Mouse (Mus musculus) heart, postnatal 4 days (tissue): ENCODE measurements at regions not wholly inside any gene's neighbourhood (a gene's known extent, or its start where the extent isn't known, plus 50 kb on each side); places are given as distances from the start of the nearest gene placed in this dataset.

Source experiments
- DNase-seq: peaks from one replicate; pipeline ENCODE4 v3.0.0; 2021

GRCm38 (mm10) chr17:14610791-14611522 is 83.1 kb downstream of the Thbs2 start:
- no peak for DNase-seq

- DNase-seq: no peak
These were observed 85.2 kb downstream of the Thbs2 start for GRCm38 (mm10) chr17:14608845-14609244.

- no peak for DNase-seq
These were observed 87.6 kb downstream of the Thbs2 start for GRCm38 (mm10) chr17:14606356-14606989.

GRCm38 (mm10) chr17:14599681-14600080 is 94.4 kb downstream of the Thbs2 start:
- no peak for DNase-seq

- DNase-seq: no peak
These were observed 97.6 kb downstream of the Thbs2 start for GRCm38 (mm10) chr17:14596470-14596869.

GRCm38 (mm10) chr17:14595525-14595924 is 98.5 kb downstream of the Thbs2 start:
- DNase-seq: no peak

- no peak for DNase-seq
These were observed 105.8 kb downstream of the Thbs2 start for GRCm38 (mm10) chr17:14588086-14588817.

GRCm38 (mm10) chr17:14579671-14580070 is 114.4 kb downstream of the Thbs2 start:
- no peak for DNase-seq

GRCm38 (mm10) chr17:14578721-14579120 is 115.3 kb downstream of the Thbs2 start:
- no peak for DNase-seq

- no peak for DNase-seq
These were observed 115.8 kb downstream of the Thbs2 start for GRCm38 (mm10) chr17:14578194-14578593.

- DNase-seq: no peak
These were observed 117.9 kb downstream of the Thbs2 start for GRCm38 (mm10) chr17:14576159-14576558.

- DNase-seq: no peak
These were observed 122.9 kb downstream of the Thbs2 start for GRCm38 (mm10) chr17:14571143-14571542.

GRCm38 (mm10) chr17:14570266-14570775 is 123.7 kb downstream of the Thbs2 start:
- no peak for DNase-seq

GRCm38 (mm10) chr17:14562191-14562590 is 131.8 kb downstream of the Thbs2 start:
- no peak for DNase-seq

- DNase-seq: no peak
These were observed 136.8 kb downstream of the Thbs2 start for GRCm38 (mm10) chr17:14557214-14557613.

- DNase-seq: no peak
These were observed 140.8 kb downstream of the Thbs2 start for GRCm38 (mm10) chr17:14553195-14553594.

- no peak for DNase-seq
These were observed 142.0 kb downstream of the Thbs2 start for GRCm38 (mm10) chr17:14552081-14552480.

- DNase-seq: no peak
These were observed 142.4 kb downstream of the Thbs2 start for GRCm38 (mm10) chr17:14551610-14552009.

GRCm38 (mm10) chr17:14545822-14546473 is 148.1 kb downstream of the Thbs2 start:
- DNase-seq: peak; percentile 89

- DNase-seq: no peak
These were observed 149.6 kb downstream of the Thbs2 start for GRCm38 (mm10) chr17:14544343-14545002.

GRCm38 (mm10) chr17:14541035-14541434 is 153.0 kb downstream of the Thbs2 start:
- no peak for DNase-seq
